Mouse (Mus musculus) heart, embryonic 12.5 days (tissue): ENCODE results near the gene Rasa2. TPM values are rescaled to one million over a fixed set of nuclear protein-coding genes. Genes with fewer than 3 reads are reported as not detected.

Experiments
- ATAC-seq: fragments of 200-750 bp; cut with Nextera tagmentation; 2 replicates; pipeline ENCODE4 v1.8.0; 2017; ENCODE audit warnings: moderate TSS enrichment, moderate library complexity; ENCODE audit not compliant: insufficient number of reproducible peaks, low FRiP score
- H3K27ac ChIP-seq: fragments of 300-500 bp; sonication (generic); 2 replicates; pipeline ENCODE4 v1.5.1; 2016; ENCODE audit warnings: mild to moderate bottlenecking, moderate library complexity; ENCODE audit not compliant: poor library complexity, severe bottlenecking
- H3K27me3 ChIP-seq: fragments of 300-500 bp; sonication (generic); replicated peaks from 2 replicates; pipeline ENCODE4 v1.6.1; 2016; ENCODE audit warnings: mild to moderate bottlenecking, moderate library complexity
- H3K36me3 ChIP-seq: fragments of 300-500 bp; sonication (generic); 2 replicates; pipeline ENCODE4 v1.6.1; 2016; ENCODE audit warnings: mild to moderate bottlenecking, moderate library complexity
- H3K4me1 ChIP-seq: fragments of 300-500 bp; sonication (generic); replicated peaks from 2 replicates; pipeline ENCODE4 v1.6.1; 2016; ENCODE audit warnings: mild to moderate bottlenecking
- H3K4me2 ChIP-seq: fragments of 300-500 bp; sonication (generic); 2 replicates; pipeline ENCODE4 v1.6.1; 2016; ENCODE audit warnings: mild to moderate bottlenecking, moderate library complexity
- H3K4me3 ChIP-seq: fragments of 300-500 bp; sonication (generic); 2 replicates; pipeline ENCODE4 v1.5.1; 2016; ENCODE audit warnings: mild to moderate bottlenecking
- H3K9ac ChIP-seq: fragments of 300-500 bp; sonication (generic); 2 replicates; pipeline ENCODE4 v1.6.1; 2016; ENCODE audit warnings: mild to moderate bottlenecking, moderate library complexity
- H3K9me3 ChIP-seq: fragments of 300-500 bp; sonication (generic); replicated peaks from 2 replicates; pipeline ENCODE4 v1.6.1; 2016; ENCODE audit warnings: mild to moderate bottlenecking, moderate library complexity
- WGBS: fragments of 180-500 bp; shearing (Covaris S2); methylation state at CpG from one replicate; pipeline ENCODE4 v1.1.7; 2016; 5-methylcytosine and 5-hydroxymethylcytosine counted together
- polyA plus RNA-seq: library from polyadenylated mRNA; unstranded; fragments of >200 nt; fragmentation: Nextera tagmentation; extraction: Ambion mirVana; gene quantifications from 2 replicates; pipeline ENCODE4 v1.2.1, GENCODE M21; 2016

Gene Rasa2
- polyA plus RNA-seq, 1 experiment from 2014 or later, result 17.6 TPM

DNA sequence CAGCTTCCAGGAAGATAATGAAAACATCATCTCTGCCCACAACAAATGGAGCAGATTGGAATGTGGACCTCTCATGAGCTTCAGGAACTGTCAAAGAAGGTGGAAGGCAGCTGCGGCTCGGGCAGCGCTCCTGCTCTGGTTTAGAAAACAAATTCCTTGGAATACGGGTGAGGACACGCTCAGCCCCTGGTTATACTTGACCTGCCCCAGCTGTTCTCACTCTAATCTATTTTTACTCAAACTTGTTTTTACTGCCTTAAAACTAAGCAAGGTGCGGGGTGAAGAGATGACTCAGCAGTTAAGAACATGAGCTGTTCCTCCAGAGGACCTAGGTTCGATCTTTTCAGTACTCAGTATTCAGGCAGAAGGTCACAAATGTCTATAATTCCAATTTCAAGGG, 130.2 kb downstream of the Rasa2 start:
- 63% methylated on average over 7 of the region's 7 CpGs for WGBS
- Histone ChIP-seq H3K36me3 (no peaks in the 10 kb centered on the region), H3K4me1 (peaks cover 3% of the 10 kb centered on the region; the same call in 1 of the 2 replicates), H3K9ac (no peak overlapping the region), H3K4me3 (no peak overlapping the region), H3K27me3 (no peaks in the 10 kb centered on the region), H3K27ac (no peak overlapping the region), H3K4me2 (no peak overlapping the region), H3K9me3 (peaks cover 16% of the 10 kb centered on the region)
- ATAC-seq, result no peak

- Histone ChIP-seq H3K27me3 (no peaks in the 10 kb centered on the region), H3K4me1 (0 out of 2 replicates have a peak, but pooled peaks cover 8% of the 10 kb centered on the region), H3K4me3 (no peak overlapping the region), H3K9me3 (peaks cover 3% of the 10 kb centered on the region; the same call in 1 of the 2 replicates), H3K36me3 (no peaks in the 10 kb centered on the region), H3K27ac (no peak overlapping the region), H3K4me2 (no peak overlapping the region), H3K9ac (no peak overlapping the region)
- ATAC-seq, result no peak
- 23% methylated on average over 3 of the region's 3 CpGs for WGBS
These were observed 138.2 kb downstream of the Rasa2 start for GRCm38 (mm10) chr9:96493212-96493611.

DNA sequence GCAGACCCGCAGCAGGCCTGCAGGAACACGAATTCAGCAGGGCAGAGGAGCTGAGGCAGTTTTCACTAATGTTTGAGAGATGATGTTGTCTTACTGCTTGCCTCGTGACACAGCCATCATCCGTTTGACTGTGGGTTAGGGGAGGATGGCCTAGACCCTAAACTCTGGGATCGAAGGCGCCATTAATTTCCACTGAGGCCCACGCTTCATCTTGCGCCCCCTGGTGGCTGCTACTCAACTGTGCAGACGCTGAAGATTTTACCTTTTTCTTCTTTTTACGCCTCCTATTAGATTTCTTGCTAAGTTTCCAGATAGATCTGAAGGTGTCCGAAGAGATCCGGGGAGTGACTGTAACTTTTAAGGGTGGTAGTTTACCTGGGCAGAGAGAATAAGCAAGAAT, 139.6 kb downstream of the Rasa2 start:
- Histone ChIP-seq H3K4me2 (no peak overlapping the region), H3K27ac (no peak overlapping the region), H3K27me3 (no peaks in the 10 kb centered on the region), H3K4me1 (0 out of 2 replicates have a peak, but pooled peaks cover 8% of the 10 kb centered on the region), H3K36me3 (no peaks in the 10 kb centered on the region), H3K9me3 (no peaks in the 10 kb centered on the region), H3K4me3 (no peak overlapping the region), H3K9ac (no peak overlapping the region)
- 41% methylated on average over 12 of the region's 12 CpGs for WGBS
- no peak for ATAC-seq

Other genes starting within 250 kb of the Rasa2 start
- 235 and 244 TPM in 2 replicates for gene Rnf7, start 152.9 kb downstream of the Rasa2 start, polyA plus RNA-seq
- not detected in 2 replicates for gene Gm28729, start 106.4 kb downstream of the Rasa2 start, polyA plus RNA-seq
- 31.3 and 32.1 TPM in 2 replicates for gene Zbtb38, start 121.2 kb upstream of the Rasa2 start, polyA plus RNA-seq